Mouse (Mus musculus): ENCODE results near the gene Pitpnm3. TPM values are rescaled to one million over a fixed set of nuclear protein-coding genes. Genes with fewer than 3 reads are reported as not detected.
A peak's percentile ranks its signal among the peaks of the same experiment; 100 is the strongest.

Gene Pitpnm3
- polyA plus RNA-seq, 1 experiment from 2014 or later, result 1.8 TPM

GRCm38 (mm10) chr11:72024193-72024781 is 111.3 kb downstream of the Pitpnm3 start:
- ATAC-seq (replicated peaks), result peak; percentile 47; the same call in 1 of the 2 replicates
- WGBS, result 18% methylated on average over 5 of the region's 5 CpGs
- Histone ChIP-seq H3K36me3 (no peaks in the 10 kb centered on the region), H3K9me3 (no peaks in the 10 kb centered on the region), H3K4me3 (no peak overlapping the region), H3K4me2 (replicated peaks) (no peak overlapping the region), H3K27ac (replicated peaks) (no peak overlapping the region; the same call in 1 of the 2 replicates), H3K9ac (replicated peaks) (no peak overlapping the region), H3K27me3 (no peaks in the 10 kb centered on the region), H3K4me1 (peaks cover 13% of the 10 kb centered on the region)

- Histone ChIP-seq H3K9me3 (no peaks in the 10 kb centered on the region), H3K27me3 (no peaks in the 10 kb centered on the region), H3K9ac (replicated peaks) (no peak overlapping the region), H3K27ac (replicated peaks) (no peak overlapping the region; the same call in 1 of the 2 replicates), H3K4me2 (replicated peaks) (no peak overlapping the region), H3K4me3 (no peak overlapping the region), H3K36me3 (no peaks in the 10 kb centered on the region), H3K4me1 (peaks cover 13% of the 10 kb centered on the region)
- 22% methylated on average over 10 of the region's 10 CpGs for WGBS
- ATAC-seq (replicated peaks), result no peak
Measured at GRCm38 (mm10) chr11:72023581-72023980, 112.0 kb downstream of the Pitpnm3 start.

DNA sequence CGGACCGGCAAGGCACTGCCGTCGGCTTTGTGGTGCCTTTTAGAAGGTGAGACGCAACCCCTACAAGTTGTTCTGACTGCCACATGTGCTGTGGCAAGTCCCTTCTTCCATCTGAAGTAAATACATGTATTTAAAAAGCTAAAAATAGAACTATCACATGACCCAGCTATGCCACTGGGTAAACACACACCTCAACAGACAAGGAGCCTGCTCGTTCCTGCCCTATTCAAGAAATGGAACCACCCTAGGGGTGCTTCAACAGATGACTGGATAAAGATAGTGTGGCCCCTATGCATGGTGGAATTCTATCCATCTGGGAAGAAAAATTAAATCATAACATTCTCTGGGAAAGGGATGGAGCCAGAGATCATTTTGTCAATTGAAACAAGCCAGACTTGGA is 112.8 kb downstream of the Pitpnm3 start:
- Histone ChIP-seq H3K9me3 (no peaks in the 10 kb centered on the region), H3K27ac (replicated peaks) (no peak overlapping the region; the same call in 1 of the 2 replicates), H3K36me3 (no peaks in the 10 kb centered on the region), H3K4me1 (peaks cover 20% of the 10 kb centered on the region), H3K4me2 (replicated peaks) (no peak overlapping the region), H3K27me3 (no peaks in the 10 kb centered on the region), H3K4me3 (no peak overlapping the region), H3K9ac (replicated peaks) (no peak overlapping the region)
- no peak for ATAC-seq (replicated peaks)
- WGBS, result 83% methylated on average over 6 of the region's 6 CpGs

GRCm38 (mm10) chr11:72021015-72021414 is 114.6 kb downstream of the Pitpnm3 start:
- WGBS, result 79% methylated on average over 4 of the region's 4 CpGs
- Histone ChIP-seq H3K9me3 (no peaks in the 10 kb centered on the region), H3K9ac (replicated peaks) (no peak overlapping the region), H3K27me3 (no peaks in the 10 kb centered on the region), H3K36me3 (no peaks in the 10 kb centered on the region), H3K4me3 (no peak overlapping the region), H3K4me2 (replicated peaks) (no peak overlapping the region), H3K4me1 (peaks cover 28% of the 10 kb centered on the region), H3K27ac (replicated peaks) (no peak overlapping the region)
- ATAC-seq (replicated peaks), result no peak

DNA sequence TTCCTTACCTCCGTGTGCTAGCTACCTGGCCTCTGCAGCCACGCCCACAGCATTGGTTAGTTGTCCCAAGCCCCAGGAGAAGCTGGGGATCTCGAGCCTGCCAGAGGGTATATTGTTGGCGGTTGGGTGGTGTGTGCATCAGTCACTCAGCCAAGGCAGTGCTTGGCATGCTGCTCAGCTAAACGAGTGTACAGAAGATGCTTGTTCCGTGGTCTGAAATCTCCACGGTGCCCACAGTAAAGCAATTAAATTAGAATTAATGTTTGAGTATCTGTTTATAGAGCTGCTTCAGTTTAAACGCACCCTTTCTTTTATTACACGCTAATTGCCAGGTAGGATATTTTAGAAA is 118.4 kb downstream of the Pitpnm3 start:
- H3K27me3 ChIP-seq, result no peaks in the 10 kb centered on the region
- no peak overlapping the region for H3K4me2 ChIP-seq (replicated peaks)
- H3K27ac ChIP-seq (replicated peaks), result 0 out of 2 replicates have a peak overlapping the region, but pooled peaks have one; percentile 24
- H3K4me1 ChIP-seq, result peaks cover 33% of the 10 kb centered on the region
- ATAC-seq (replicated peaks), result no peak
- no peaks in the 10 kb centered on the region for H3K36me3 ChIP-seq
- no peaks in the 10 kb centered on the region for H3K9me3 ChIP-seq
- no peak overlapping the region for H3K9ac ChIP-seq (replicated peaks)
- no peak overlapping the region for H3K4me3 ChIP-seq
- 42% methylated on average over 9 of the region's 9 CpGs for WGBS

- 0 out of 2 replicates have a peak overlapping the region, but pooled peaks have one; percentile 24 for H3K27ac ChIP-seq (replicated peaks)
- 76% methylated on average over 13 of the region's 13 CpGs for WGBS
- peaks cover 38% of the 10 kb centered on the region for H3K4me1 ChIP-seq
- H3K36me3 ChIP-seq, result no peaks in the 10 kb centered on the region
- no peak overlapping the region for H3K4me2 ChIP-seq (replicated peaks)
- H3K9ac ChIP-seq (replicated peaks), result no peak overlapping the region
- no peaks in the 10 kb centered on the region for H3K27me3 ChIP-seq
- H3K9me3 ChIP-seq, result no peaks in the 10 kb centered on the region
- no peak overlapping the region for H3K4me3 ChIP-seq
- ATAC-seq (replicated peaks), result no peak
Measured at GRCm38 (mm10) chr11:72016518-72017252, 118.9 kb downstream of the Pitpnm3 start.

- Histone ChIP-seq H3K36me3 (no peaks in the 10 kb centered on the region), H3K27me3 (no peaks in the 10 kb centered on the region), H3K4me1 (peaks cover 58% of the 10 kb centered on the region), H3K4me3 (no peak overlapping the region), H3K4me2 (replicated peaks) (no peak overlapping the region), H3K27ac (replicated peaks) (no peak overlapping the region), H3K9ac (replicated peaks) (no peak overlapping the region), H3K9me3 (no peaks in the 10 kb centered on the region)
- ATAC-seq (replicated peaks), result no peak
- 16% methylated on average over 4 of the region's 4 CpGs for WGBS
Measured at GRCm38 (mm10) chr11:72014674-72015073, 120.9 kb downstream of the Pitpnm3 start.

GRCm38 (mm10) chr11:72011955-72012354 is 123.6 kb downstream of the Pitpnm3 start:
- H3K4me2 ChIP-seq (replicated peaks), result no peak overlapping the region; the same call in 1 of the 2 replicates
- no peak overlapping the region for H3K4me3 ChIP-seq
- H3K36me3 ChIP-seq, result no peaks in the 10 kb centered on the region
- 0 out of 2 replicates have a peak, but pooled peaks have one; percentile 8 for ATAC-seq (replicated peaks)
- peaks cover 39% of the 10 kb centered on the region for H3K4me1 ChIP-seq
- peak overlapping the region; percentile 84 for H3K27ac ChIP-seq (replicated peaks)
- H3K9me3 ChIP-seq, result no peaks in the 10 kb centered on the region
- H3K27me3 ChIP-seq, result no peaks in the 10 kb centered on the region
- H3K9ac ChIP-seq (replicated peaks), result no peak overlapping the region
- WGBS, result 33% methylated on average over 1 of the region's 1 CpGs

DNA sequence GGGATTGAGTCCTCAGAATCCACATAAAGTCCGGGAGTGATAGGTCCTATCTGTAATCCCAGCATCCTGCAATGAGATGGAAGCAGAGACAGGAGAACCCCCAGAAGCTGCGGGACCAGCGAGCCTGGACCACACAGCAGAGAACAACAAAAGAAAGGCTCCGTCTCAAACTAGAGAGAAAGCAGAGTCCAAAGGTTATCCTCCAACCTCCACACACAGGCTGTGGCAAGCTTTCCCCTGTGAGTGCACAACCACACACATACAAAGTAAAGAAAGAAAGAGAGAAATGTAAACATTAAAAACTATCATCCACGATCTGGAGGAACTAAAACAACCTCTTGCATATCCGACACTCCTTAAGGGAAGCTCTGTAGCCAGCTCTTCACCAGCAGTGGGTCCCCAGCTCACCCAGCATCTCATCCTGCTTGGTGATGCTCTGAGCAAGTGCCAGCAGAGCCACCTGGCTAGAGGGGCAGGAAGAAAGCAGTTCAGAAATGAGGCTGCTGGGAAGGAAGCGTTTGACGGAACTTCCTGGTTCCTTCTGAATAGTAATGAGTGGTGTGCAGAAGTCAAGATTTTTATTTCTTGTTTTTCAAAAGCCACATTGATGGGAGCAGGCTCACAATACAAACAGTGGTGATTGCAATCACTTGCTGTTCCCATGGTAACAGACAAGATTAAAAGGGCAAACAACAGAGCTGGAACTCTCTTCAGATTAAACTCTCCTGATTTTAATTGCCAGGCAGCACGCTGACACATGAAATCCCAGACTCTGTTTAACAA is 124.4 kb downstream of the Pitpnm3 start:
- no peaks in the 10 kb centered on the region for H3K27me3 ChIP-seq
- no peak overlapping the region for H3K4me3 ChIP-seq
- no peaks in the 10 kb centered on the region for H3K9me3 ChIP-seq
- peak overlapping the region; percentile 84 for H3K27ac ChIP-seq (replicated peaks)
- H3K4me1 ChIP-seq, result peaks cover 39% of the 10 kb centered on the region
- no peaks in the 10 kb centered on the region for H3K36me3 ChIP-seq
- 25% methylated on average over 9 of the region's 9 CpGs for WGBS
- no peak overlapping the region for H3K9ac ChIP-seq (replicated peaks)
- H3K4me2 ChIP-seq (replicated peaks), result peak overlapping the region; percentile 9; the same call in 1 of the 2 replicates
- peak; percentile 70 for ATAC-seq (replicated peaks)

DNA sequence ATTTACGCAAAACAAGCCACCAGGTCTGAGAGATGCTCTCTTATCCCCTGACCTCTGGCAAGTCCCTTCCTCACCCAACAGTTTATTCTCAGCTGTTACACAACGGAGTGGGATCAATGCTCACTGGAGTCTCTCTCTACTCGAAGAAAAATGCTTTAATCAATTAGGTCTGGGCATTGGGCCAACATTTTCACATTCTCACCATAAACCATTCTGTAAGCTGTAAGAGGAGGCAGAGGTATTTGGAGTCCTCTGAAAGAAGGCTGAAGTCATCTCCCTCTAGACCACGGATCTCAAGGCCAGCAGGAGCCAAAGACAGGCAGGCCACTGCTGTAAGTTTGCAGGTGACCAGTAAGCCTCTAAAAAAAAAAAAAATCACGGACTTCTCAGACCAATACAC is 125.2 kb downstream of the Pitpnm3 start:
- peak overlapping the region; percentile 84 for H3K27ac ChIP-seq (replicated peaks)
- H3K27me3 ChIP-seq, result no peaks in the 10 kb centered on the region
- no peaks in the 10 kb centered on the region for H3K36me3 ChIP-seq
- 21% methylated on average over 5 of the region's 5 CpGs for WGBS
- no peak overlapping the region for H3K4me3 ChIP-seq
- H3K4me2 ChIP-seq (replicated peaks), result no peak overlapping the region
- H3K9ac ChIP-seq (replicated peaks), result no peak overlapping the region
- 0 out of 2 replicates have a peak, but pooled peaks have one; percentile 11 for ATAC-seq (replicated peaks)
- H3K4me1 ChIP-seq, result peaks cover 39% of the 10 kb centered on the region
- no peaks in the 10 kb centered on the region for H3K9me3 ChIP-seq

DNA sequence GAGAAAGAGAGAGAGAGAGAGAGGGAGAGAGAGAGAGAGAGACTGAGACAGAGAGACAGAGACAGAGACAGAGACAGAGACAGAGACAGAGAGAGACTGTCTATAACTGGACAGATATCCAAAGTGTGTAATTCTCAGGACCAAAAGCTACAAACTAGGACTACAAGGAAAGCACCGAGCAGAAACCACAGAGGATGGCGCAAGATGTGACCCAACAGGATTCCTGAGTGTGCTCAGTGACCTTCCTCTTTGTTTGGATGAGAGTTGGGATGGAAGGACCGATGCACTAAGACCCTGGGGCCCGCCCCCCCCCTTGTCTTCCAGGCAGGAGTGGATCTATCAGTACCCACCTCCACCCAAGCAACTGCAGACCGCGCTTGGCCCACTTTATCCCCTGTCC is 130.0 kb downstream of the Pitpnm3 start:
- WGBS, result 83% methylated on average over 6 of the region's 6 CpGs
- H3K4me1 ChIP-seq, result peaks cover 21% of the 10 kb centered on the region
- H3K4me2 ChIP-seq (replicated peaks), result no peak overlapping the region
- H3K36me3 ChIP-seq, result no peaks in the 10 kb centered on the region
- H3K9me3 ChIP-seq, result no peaks in the 10 kb centered on the region
- no peak overlapping the region for H3K9ac ChIP-seq (replicated peaks)
- no peak for ATAC-seq (replicated peaks)
- no peak overlapping the region for H3K4me3 ChIP-seq
- H3K27me3 ChIP-seq, result no peaks in the 10 kb centered on the region
- H3K27ac ChIP-seq (replicated peaks), result no peak overlapping the region

DNA sequence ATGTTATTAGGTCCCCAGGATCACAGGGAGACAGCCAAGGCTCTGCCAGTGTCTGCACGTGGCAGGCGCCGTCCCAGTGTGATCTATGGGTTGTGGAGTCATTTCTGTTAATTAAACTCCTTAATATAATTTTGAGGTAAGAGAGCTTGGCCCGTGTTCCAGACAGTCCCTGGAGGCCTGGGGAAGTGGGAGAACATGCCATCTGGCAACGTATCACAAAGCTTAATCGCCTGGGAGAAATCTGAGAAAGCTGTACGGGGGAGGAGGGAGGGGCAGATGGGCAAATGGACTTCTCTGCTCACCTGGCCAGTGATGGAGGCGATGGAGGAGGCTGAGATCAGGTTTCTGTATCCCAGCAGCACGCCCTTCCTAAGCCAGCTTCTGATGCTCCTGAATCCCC is 132.4 kb downstream of the Pitpnm3 start:
- Histone ChIP-seq H3K36me3 (no peaks in the 10 kb centered on the region), H3K4me1 (peaks cover 12% of the 10 kb centered on the region), H3K27ac (replicated peaks) (0 out of 2 replicates have a peak overlapping the region, but pooled peaks have one; percentile 31), H3K4me2 (replicated peaks) (no peak overlapping the region), H3K9ac (replicated peaks) (no peak overlapping the region), H3K27me3 (no peaks in the 10 kb centered on the region), H3K4me3 (no peak overlapping the region), H3K9me3 (no peaks in the 10 kb centered on the region)
- WGBS, result 46% methylated on average over 9 of the region's 9 CpGs
- ATAC-seq (replicated peaks), result no peak

All from forebrain, embryonic 15.5 days (tissue).